Mouse (Mus musculus) bone marrow, adult 2 months (tissue): Measurements from ENCODE around the gene Pcnx2. TPM values are rescaled to one million over a fixed set of nuclear protein-coding genes. Genes with fewer than 3 reads are reported as not detected.

ENCODE experiments used
- H3K27ac ChIP-seq: fragments of 200-500 bp; 2 replicates; pipeline ENCODE4 v1.5.1; 2012; ENCODE audit warnings: low read depth, mild to moderate bottlenecking, control low read depth, inconsistent platforms, low read length; ENCODE audit not compliant: control insufficient read depth, poor library complexity, insufficient read depth
- H3K4me1 ChIP-seq: fragments of 200-500 bp; 2 replicates; pipeline ENCODE4 v1.6.1; 2011; ENCODE audit warnings: low read length; ENCODE audit not compliant: control insufficient read depth, insufficient read depth
- H3K4me3 ChIP-seq: fragments of 200-500 bp; replicated peaks from 2 replicates; pipeline ENCODE3; 2011; ENCODE audit warnings: mild to moderate bottlenecking, low read depth, low read length, control low read depth; ENCODE audit not compliant: control insufficient read depth
- CTCF ChIP-seq: fragments of 200-500 bp; IDR thresholded peaks from 2 replicates; pipeline ENCODE4 v1.5.1; 2011; ENCODE audit warnings: low read length, control low read depth; ENCODE audit not compliant: control insufficient read depth, insufficient read depth
- POLR2A ChIP-seq: fragments of 200-500 bp; IDR thresholded peaks from 2 replicates; pipeline ENCODE4 v1.6.1; 2011; ENCODE audit warnings: low read depth, mild to moderate bottlenecking, control low read depth, low read length, borderline replicate concordance; ENCODE audit not compliant: control insufficient read depth
- WGBS: fragments of 180-500 bp; shearing (Covaris S2); methylation state at CpG from one replicate; pipeline ENCODE4 v1.1.7; 2018; 5-methylcytosine and 5-hydroxymethylcytosine counted together
- polyA plus RNA-seq: library from polyadenylated mRNA; stranded (reverse); fragments of >200 nt; gene quantifications from 2 replicates; pipeline ENCODE4 v1.2.4, GENCODE M21; 2011; ENCODE audit warnings: low replicate concordance; ENCODE audit not compliant: missing spikeins, insufficient read depth, insufficient read length

Pcnx2 gene
- polyA plus RNA-seq, 1 experiment: not detected

DNA sequence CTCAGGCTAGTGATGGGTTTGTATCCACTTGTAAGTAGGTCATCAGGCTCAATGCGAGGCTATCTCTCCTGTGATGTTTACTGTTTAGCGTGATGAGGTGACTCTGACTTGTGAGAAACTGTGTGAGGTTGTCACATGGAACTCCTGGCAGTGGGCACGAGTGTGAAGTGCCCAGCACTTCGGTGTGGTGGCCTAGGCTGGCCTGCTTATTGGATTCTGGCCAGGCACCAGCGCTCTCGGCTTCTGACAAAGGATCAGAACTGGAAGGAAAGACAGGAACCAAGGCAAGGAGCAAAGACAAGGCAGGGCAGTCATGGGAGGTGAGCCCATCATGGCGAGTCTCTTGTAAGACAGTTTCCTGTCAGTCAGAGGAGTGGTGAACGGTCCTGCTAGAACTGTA is 142.2 kb downstream of the Pcnx2 start:
- H3K4me1 ChIP-seq: no peaks in the 10 kb centered on the region; the same call in 1 of the 2 replicates
- H3K27ac ChIP-seq: no peak overlapping the region
- no peak for TF ChIP-seq POLR2A
- no peak for TF ChIP-seq CTCF
- H3K4me3 ChIP-seq: no peak overlapping the region
- WGBS: 73% methylated on average over 8 of the region's 8 CpGs

DNA sequence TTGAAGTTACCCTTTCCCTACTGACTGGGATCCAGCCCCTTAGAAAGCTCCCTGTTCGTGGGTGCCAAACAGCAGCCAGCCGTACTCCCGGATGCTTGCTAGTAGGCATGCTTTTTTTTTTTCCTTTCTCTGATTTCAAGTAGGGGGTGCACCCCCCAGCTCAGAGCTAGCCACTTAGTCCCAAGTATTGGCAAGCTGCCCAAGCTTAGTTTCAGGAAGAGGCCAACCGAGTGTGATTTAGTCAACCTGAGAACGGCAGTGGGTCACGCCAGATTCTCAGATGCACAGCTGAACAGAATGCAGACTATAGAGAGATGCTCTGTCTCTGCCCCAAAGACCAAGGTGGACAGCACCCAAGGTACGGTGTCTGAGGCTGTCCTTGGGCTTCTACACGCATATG is 147.3 kb downstream of the Pcnx2 start:
- 18% methylated on average over 8 of the region's 8 CpGs for WGBS
- peaks cover 1% of the 10 kb centered on the region; the same call in 1 of the 2 replicates for H3K4me1 ChIP-seq
- no peak for TF ChIP-seq CTCF
- no peak for TF ChIP-seq POLR2A
- H3K27ac ChIP-seq: no peak overlapping the region
- H3K4me3 ChIP-seq: no peak overlapping the region

DNA sequence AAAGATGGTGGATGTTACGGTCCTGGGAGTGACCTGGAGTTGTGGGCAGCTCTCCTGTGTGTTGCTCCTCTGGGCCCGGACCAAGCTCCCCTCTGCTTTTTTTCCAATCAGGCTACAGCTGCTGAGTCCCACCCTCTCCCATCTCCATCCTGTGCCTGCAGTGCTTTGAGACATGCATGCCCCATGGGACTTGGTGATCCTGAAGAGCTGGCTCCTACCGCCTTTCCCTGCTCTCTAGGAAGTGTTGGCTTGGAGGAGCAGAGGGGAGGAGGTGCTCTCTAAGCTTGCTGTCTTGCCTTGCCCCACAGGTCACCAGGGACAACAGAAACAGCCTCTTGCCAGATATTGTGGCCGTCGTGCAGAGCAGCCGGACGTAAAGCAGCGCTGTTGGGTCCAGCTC is 150.7 kb downstream of the Pcnx2 start:
- Histone ChIP-seq H3K27ac (no peak overlapping the region), H3K4me3 (no peak overlapping the region), H3K4me1 (peaks cover 1% of the 10 kb centered on the region; the same call in 1 of the 2 replicates)
- 85% methylated on average over 8 of the region's 8 CpGs for WGBS
- TF ChIP-seq CTCF: no peak
- TF ChIP-seq POLR2A: no peak

DNA sequence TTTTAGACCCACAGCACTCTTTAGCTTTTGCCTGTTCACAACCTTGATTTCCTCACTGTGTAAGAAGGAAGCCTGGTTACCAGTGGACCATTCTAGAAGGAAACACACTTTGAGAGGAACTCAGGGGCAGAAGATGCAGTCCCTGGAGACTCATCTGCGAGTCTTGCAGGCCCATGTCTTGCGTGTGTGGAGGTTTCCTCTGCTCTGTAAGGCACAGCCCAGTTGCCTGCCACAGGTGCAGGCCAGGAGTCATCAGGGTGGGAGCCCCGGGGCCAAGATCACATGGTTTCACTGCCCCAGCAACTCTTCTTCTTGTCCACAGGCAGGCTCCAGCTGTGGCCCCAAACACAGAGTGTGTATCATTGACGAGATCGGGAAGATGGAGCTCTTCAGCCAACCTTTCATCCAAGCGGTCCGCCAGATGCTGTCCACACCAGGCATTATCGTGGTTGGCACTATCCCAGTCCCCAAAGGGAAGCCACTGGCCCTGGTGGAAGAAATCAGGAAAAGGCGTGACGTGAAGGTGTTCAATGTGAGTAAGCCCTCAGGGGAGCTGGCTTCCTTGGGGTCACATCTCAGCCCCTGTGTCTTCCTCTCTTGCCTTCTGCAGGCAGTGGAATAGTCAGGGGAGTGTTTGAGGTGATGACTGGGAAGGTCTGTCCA is 153.1 kb downstream of the Pcnx2 start:
- Histone ChIP-seq H3K4me3 (no peak overlapping the region), H3K4me1 (peaks cover 1% of the 10 kb centered on the region; the same call in 1 of the 2 replicates), H3K27ac (no peak overlapping the region)
- WGBS: 70% methylated on average over 10 of the region's 10 CpGs
- TF ChIP-seq POLR2A (no peak), CTCF (no peak)

DNA sequence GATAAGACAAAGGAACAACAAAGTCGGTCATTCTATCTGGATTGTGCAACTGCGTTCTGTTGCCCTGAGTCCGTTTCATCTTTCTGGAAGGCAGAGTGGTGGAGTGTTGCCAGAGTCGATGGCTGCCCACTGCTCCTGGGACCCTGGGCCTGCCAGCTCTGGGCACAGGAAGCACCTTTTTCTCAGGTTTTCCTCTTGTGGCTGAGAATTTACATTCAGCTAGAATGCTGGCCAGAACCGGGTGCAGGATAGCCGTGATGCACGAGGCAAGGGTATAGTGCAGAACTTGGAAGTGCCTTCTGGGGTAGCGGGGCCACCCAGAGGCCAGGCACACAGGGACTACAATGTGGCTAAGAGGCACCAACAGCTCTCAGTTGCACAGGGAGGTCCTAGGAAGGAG is 155.7 kb downstream of the Pcnx2 start:
- 11% methylated on average over 8 of the region's 8 CpGs for WGBS
- H3K27ac ChIP-seq: 0 out of 2 replicates have a peak overlapping the region, but pooled peaks have one; percentile 11
- peaks cover 1% of the 10 kb centered on the region; the same call in 1 of the 2 replicates for H3K4me1 ChIP-seq
- no peak for TF ChIP-seq POLR2A
- TF ChIP-seq CTCF: no peak
- no peak overlapping the region for H3K4me3 ChIP-seq

DNA sequence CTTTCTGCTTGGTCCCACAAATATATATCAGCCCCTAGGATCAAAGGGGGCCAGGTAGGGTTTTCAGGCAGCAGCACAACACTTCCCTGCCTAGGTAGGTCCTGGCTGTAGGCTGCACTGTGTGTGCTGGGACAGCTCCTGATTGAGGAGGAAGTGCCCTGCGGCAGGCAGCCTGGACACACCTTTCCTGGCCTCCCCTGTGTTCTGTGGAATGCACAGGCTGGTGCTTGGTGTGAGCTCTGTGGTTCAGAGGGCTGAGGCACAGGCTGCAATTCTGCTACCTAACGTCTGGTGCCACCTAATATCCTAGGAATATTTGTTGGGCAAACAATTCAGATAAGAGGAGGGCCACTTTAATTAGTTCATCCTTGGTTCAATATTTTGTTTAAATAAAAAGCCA is 156.3 kb downstream of the Pcnx2 start:
- TF ChIP-seq POLR2A (no peak), CTCF (no peak)
- 11% methylated on average over 2 of the region's 2 CpGs for WGBS
- Histone ChIP-seq H3K4me3 (no peak overlapping the region), H3K4me1 (peaks cover 1% of the 10 kb centered on the region; the same call in 1 of the 2 replicates), H3K27ac (no peak overlapping the region)

DNA sequence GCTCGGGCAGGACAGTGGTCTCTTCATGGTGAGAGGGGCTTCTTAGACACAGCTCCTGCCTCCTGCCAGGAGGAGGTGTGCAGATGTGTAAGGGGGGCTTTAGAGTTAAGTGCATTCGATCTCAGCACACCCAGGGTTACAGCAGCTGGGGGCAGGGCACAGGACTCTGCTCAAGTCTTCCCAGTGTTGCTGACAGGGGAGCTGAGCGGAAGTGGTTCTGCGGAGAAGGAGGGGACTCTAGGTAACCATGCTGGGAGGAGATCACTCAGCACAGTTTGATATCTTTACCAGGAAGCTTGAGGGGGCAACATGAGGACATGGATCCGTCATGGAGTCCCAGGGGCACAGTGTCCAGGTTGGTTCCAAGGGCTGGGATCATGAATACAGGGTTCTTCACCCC is 156.7 kb downstream of the Pcnx2 start:
- no peak for TF ChIP-seq CTCF
- no peak for TF ChIP-seq POLR2A
- Histone ChIP-seq H3K4me1 (no peaks in the 10 kb centered on the region; the same call in 1 of the 2 replicates), H3K27ac (no peak overlapping the region), H3K4me3 (no peak overlapping the region)
- WGBS: 16% methylated on average over 5 of the region's 5 CpGs

DNA sequence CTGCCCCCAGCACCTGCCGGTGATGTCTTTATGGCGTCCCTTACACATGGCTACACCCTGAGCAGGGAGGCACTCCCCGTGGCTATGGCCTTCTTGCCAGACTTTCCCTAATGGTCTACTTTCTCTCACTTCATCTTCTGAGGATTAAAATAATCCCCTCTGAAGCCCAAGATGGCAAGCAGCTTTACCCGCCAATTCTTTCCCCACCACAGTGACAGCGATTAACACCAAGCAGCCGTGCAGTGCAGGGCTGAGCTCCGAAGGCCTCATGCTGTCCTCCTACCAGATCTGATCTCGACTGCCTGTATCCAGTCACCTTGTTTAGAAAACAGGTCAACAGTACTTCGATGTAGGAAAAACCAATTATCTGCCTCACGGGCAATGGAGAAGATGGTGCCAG is 157.5 kb downstream of the Pcnx2 start:
- 82% methylated on average over 10 of the region's 10 CpGs for WGBS
- H3K4me3 ChIP-seq: no peak overlapping the region
- no peaks in the 10 kb centered on the region; the same call in 1 of the 2 replicates for H3K4me1 ChIP-seq
- TF ChIP-seq POLR2A (no peak), CTCF (no peak)
- H3K27ac ChIP-seq: no peak overlapping the region

DNA sequence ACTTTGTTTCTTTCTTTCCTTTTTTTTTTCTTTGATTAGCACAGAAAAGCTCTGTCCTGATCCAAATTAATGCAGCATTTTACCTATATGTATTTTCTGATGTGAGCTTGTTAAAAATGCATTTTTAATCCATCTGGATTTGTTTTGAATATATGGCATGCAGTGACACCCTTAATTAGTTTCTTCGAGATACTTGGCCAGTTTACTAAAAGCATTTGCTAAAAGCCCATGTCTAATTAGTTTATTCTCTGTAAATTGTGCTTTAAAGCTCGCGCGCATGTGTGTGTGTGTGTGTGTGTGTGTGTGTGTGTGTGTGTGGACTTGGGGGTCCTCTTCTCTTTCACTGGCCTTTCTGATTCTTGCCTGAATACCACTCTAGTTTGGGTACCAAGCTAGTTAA is 159.2 kb downstream of the Pcnx2 start:
- Histone ChIP-seq H3K4me3 (no peak overlapping the region), H3K4me1 (no peaks in the 10 kb centered on the region; the same call in 1 of the 2 replicates), H3K27ac (no peak overlapping the region)
- TF ChIP-seq POLR2A (no peak), CTCF (no peak)
- WGBS: 90% methylated on average over 4 of the region's 4 CpGs
